Mouse (Mus musculus): ENCODE measurements at regions not wholly inside any gene's neighbourhood (a gene's known extent, or its start where the extent isn't known, plus 50 kb on each side); places are given as distances from the start of the nearest gene placed in this dataset.

DNA sequence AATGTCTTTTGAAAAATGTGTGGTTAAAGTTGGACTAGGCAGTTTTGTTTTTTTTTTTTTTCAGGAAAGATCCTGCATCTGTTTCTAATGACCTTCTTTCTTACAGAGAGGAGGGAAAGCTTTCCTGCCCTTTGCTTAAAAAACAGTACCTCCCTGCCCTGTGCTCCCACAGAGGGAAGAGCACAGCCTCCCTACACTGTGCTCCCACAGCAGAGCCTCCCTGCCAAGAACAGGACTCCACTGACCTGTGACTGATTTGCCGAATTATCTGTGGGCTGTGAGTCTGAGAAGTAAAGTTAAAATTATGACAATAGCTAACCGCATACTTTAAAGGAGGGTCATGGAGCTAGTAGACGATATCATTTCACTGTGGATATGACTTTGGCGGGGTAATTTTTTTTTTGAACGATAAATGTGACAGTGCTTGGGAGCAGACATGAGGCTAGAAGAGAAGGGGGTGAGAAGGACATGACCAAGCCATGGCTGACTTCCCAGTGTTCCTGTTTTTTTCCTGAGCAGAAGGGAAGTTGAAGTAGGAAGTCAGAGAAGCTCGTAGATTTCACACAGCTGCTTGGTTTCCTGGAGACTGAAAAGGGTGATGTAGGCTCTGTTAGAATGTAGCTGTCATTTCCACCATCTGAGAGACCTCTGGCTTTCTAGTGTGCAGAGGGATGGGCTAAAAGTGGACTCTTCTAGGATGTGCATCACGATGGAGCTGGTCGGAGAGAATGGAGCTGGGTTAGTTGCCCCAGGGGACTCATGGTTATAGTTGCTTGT lies 226.2 kb downstream of the Etaa1 start:
- intact Hi-C loops (cut with DNase I): no loop called here
- no peak for DNase-seq

- DNase-seq: no peak
- intact Hi-C loops (cut with DNase I): no loop called here
Measured at GRCm38 (mm10) chr11:17733075-17733474, 220.6 kb downstream of the Etaa1 start.

DNA sequence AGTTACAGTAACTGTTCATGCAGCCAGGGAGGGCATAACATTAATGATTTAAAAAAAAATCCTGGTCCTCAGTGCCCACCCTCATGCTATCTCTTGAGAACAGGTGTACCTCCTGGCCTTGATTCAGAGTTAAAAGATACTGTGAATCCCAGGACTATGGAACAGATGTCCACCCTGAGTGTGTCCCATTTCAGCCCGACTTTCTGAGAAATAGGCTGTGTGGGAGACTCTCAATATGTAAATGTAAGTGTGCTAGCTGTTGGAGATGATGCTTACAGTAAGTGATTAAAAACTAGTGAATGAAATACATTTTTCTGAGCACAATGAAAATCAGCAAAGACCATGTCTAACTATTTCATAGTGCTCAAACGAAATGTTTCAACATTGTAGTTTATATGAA lies 219.2 kb downstream of the Etaa1 start:
- no peak for DNase-seq
- intact Hi-C loops (cut with DNase I): no loop called here

GRCm38 (mm10) chr11:17738879-17739278 lies 214.8 kb downstream of the Etaa1 start:
- DNase-seq: peak; percentile 48
- intact Hi-C loops (cut with DNase I): no loop called here

DNA sequence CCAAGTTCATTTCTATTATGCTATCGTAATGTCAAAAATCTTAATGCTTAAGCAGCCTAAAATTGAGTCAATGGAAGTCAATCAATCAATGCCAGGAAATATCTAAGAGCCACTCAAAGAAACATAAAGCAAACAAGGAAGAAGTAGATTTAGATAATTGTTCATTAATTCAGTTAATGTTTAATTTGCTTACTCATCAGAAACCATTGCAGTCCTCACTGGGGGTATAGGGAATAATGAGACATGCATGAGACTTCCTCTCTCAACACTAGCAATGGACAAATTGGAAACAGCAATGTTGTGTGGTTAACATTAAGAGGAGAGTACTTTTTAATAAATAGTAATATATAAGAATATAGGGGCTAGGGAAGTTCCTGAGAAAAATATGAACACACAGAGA lies 209.9 kb downstream of the Etaa1 start:
- intact Hi-C loops (cut with DNase I): no loop called here
- no peak for DNase-seq

DNA sequence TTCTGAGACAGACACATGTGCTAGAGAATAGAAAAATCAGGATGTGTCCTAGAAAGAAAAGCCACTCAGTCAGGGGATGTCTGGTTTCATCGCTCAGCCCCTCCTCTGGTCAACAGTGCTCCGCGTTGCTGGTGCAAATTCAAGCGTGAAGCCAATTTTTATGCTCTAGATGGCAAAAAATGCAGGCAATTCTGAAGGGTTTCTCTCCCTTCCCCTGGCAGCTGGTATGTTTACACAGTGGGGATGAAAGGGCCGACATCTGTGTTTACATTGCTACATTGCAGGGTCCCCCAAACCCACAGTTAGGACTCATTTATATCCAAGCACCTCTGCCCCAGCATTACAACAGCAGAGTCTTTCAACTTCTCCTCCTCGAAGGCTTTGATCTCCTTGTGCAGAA lies 203.3 kb downstream of the Etaa1 start:
- DNase-seq: peak; percentile 44
- intact Hi-C loops (cut with DNase I): no loop called here

- no peak for DNase-seq
- intact Hi-C loops (cut with DNase I): no loop called here
Measured at GRCm38 (mm10) chr11:17759224-17759623, 194.5 kb downstream of the Etaa1 start.

- DNase-seq: peak; percentile 88
- intact Hi-C loops (cut with DNase I): no loop called here
Measured at GRCm38 (mm10) chr11:17763411-17763810, 190.3 kb downstream of the Etaa1 start.

DNA sequence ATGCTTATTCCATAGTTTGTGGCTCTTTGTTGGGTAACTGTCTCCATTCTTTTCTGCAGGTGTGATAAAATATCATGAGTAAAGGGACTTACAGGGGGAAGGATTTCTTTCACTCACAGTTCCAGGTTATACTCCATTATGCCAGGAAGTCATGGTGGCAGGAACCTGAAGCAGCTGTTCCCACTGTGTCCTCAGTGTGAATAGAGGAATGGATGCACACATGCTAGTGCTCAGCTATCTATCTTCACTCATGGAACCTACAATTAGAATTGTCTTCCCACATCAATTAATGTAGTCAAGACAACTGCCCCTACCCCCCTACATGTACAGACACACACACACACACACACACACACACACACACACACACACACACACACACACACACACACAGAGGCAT lies 189.5 kb downstream of the Etaa1 start:
- no peak for DNase-seq
- intact Hi-C loops (cut with DNase I): no loop called here

- intact Hi-C loops (cut with DNase I): no loop called here
- DNase-seq: peak; percentile 82
Measured at GRCm38 (mm10) chr11:17768345-17768759, 185.3 kb downstream of the Etaa1 start.

- DNase-seq: no peak
- intact Hi-C loops (cut with DNase I): no loop called here
Measured at GRCm38 (mm10) chr11:17768837-17769466, 184.7 kb downstream of the Etaa1 start.

- intact Hi-C loops (cut with DNase I): no loop called here
- no peak for DNase-seq
Measured at GRCm38 (mm10) chr11:17797632-17798031, 156.0 kb downstream of the Etaa1 start.

GRCm38 (mm10) chr11:17807851-17808250 lies 145.8 kb downstream of the Etaa1 start:
- intact Hi-C loops (cut with DNase I): no loop called here
- DNase-seq: no peak

DNA sequence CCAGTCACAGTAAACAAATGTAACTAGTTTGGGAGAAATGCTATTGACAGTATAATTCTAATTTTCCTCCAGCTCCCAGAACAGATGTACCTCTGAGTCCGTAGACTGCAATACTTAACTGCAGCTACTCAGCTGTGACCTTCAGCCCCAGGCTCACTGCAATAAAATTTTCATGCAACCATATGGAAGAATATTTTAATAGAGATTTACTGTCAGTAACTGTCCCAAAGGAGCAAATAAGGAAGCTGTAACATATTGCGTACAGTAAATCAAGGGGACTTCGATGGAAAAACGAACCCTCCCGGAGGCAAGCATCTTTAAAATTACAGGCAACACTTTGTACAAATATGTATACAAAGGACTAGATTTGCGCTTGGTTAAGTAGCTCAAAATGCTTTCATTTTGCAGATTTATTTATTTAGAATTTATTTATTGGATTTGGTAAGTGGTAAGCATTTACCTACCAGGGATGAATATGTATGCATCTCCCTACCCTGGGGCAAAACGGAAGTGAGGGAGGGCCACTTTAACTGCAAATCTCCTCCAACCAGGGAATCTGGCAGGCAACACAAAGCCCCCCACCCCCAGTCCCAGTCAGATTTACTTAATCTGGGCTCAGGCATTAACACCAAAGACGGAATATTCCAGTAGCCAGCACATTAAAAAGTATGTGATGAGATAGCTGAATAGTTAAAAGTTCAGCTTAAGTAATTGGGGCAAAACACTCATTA lies 141.7 kb downstream of the Etaa1 start:
- intact Hi-C loops (cut with DNase I): no loop called here
- DNase-seq: no peak

DNA sequence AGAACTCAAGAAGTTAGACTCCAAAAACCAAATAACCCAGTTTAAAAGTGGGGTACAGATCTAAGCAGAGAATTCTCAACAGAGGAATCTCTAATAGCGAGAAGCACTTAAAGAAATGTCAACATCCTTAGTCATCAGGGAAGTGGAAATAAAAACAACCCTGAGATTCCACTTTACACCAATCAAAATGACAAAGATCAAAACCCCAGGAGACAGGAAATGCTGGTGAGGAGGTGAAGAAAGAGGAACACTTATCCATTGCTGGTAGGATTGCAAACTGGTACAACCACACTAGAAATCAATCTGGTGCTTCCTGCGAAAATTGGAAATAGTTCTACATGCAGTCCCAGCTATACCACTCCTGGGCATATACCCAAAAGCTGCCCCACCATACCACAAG lies 111.0 kb downstream of the Etaa1 start:
- intact Hi-C loops (cut with DNase I): no loop called here
- DNase-seq: no peak

DNA sequence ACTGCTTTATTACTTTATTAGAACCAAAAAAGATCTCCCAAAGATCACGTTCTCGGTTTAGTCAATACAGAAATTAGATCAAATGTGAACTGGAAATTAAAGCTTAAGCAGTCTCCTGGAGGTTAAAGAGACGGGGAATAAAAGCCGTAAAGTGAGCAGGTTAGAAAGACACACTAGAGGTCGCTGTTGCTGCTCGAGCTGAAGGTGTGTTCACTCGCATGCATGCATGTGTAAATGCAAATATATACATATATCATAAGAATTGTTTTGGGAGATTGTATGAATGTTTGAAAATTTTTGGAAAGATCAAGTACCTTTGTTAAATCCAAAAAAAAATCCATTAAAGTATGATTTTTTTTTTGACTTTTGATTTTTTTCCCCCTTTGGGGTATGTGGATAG lies 101.3 kb downstream of the Etaa1 start:
- DNase-seq: peak; percentile 42
- intact Hi-C loops (cut with DNase I): no loop called here

- intact Hi-C loops (cut with DNase I): no loop called here
- DNase-seq: no peak
Measured at GRCm38 (mm10) chr11:17853246-17853804, 100.3 kb downstream of the Etaa1 start.

- DNase-seq: no peak
- intact Hi-C loops (cut with DNase I): no loop called here
Measured at GRCm38 (mm10) chr11:17853832-17854231, 99.8 kb downstream of the Etaa1 start.

GRCm38 (mm10) chr11:17859364-17860131 lies 94.1 kb downstream of the Etaa1 start:
- intact Hi-C loops (cut with DNase I): no loop called here
- DNase-seq: no peak

DNA sequence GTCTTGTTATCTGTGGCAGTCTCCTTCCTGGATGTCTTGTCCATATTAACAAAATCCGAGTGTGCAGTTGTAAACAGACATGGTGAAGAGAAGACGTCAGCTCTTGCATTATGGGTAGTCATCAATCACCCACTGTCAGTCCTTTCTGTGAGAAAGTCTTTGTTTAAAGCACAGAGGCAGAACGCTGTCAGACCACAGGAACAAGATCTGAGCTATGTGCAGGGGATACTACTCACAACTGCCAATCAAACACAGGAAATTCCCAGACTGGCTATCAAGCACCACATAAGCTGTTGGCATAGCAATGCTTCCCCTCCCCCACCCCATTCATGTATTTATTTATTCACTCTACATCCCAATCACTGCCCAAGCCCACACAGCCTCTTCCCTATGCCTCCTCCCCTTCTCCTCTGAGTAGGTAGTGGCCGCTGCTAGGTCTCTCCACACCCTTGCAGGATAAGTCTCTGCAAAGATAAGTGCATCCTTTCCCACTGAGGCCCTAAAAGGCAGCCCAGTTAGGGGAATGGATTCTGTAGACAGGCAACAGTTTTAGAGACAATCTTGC lies 88.8 kb downstream of the Etaa1 start:
- DNase-seq: no peak
- intact Hi-C loops (cut with DNase I): no loop called here
